Mouse (Mus musculus) lung, adult 2 months (tissue): ENCODE data around the gene C2cd4c.

Experiments
- CTCF ChIP-seq: fragments of 200-500 bp; IDR thresholded peaks from 2 replicates; pipeline ENCODE4 v1.5.1; 2011; ENCODE audit warnings: mild to moderate bottlenecking, low read length, control low read depth; ENCODE audit not compliant: insufficient read depth
- POLR2A ChIP-seq: fragments of 200-500 bp; IDR thresholded peaks from 2 replicates; pipeline ENCODE4 v1.6.1; 2011; ENCODE audit warnings: low read depth, mild to moderate bottlenecking, control low read depth, low read length, borderline replicate concordance; ENCODE audit errors: extremely low read depth

DNA sequence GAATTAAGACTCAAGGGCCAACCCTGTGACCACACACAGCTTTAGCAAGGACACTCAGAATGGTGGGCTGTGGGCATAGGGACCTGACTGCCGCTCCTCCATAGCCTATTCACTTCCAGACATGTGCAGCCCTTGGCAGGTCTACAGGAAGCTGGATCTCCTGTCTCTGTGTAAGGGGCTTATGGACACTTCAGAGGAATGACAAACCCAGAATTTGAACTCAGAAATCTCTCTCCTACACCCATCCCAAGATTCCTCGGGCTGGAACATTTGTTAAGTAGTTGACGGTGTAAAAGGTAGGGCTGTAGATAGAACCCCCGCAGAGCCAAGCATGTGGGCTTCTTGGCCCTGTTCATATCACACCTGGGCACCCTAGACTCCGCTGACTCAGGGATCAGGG is 2.6 kb upstream of the C2cd4c start:
- TF ChIP-seq POLR2A (no peak), CTCF (no peak)
